Mouse (Mus musculus) small intestine, adult 2 months (tissue): ENCODE data around the gene Cblc. TPM values are rescaled to one million over a fixed set of nuclear protein-coding genes. Genes with fewer than 3 reads are reported as not detected.

Experiments
- H3K27ac ChIP-seq: fragments of 200-500 bp; 2 replicates; pipeline ENCODE4 v1.5.1; 2012; ENCODE audit warnings: low read depth, low read length, control low read depth, inconsistent platforms; ENCODE audit not compliant: insufficient read depth
- H3K27me3 ChIP-seq: fragments of 200-500 bp; 2 replicates; pipeline ENCODE4 v1.6.1; 2012; ENCODE audit warnings: mild to moderate bottlenecking, moderate library complexity, low read length, inconsistent platforms; ENCODE audit not compliant: control insufficient read depth, insufficient read depth
- H3K36me3 ChIP-seq: fragments of 200-500 bp; 2 replicates; pipeline ENCODE4 v1.6.1; 2012; ENCODE audit warnings: mild to moderate bottlenecking, low read length, control low read depth, inconsistent platforms; ENCODE audit not compliant: control insufficient read depth, insufficient read depth
- H3K4me1 ChIP-seq: fragments of 200-500 bp; 2 replicates; pipeline ENCODE4 v1.6.1; 2012; ENCODE audit warnings: low read length, inconsistent platforms, mixed read lengths; ENCODE audit not compliant: control insufficient read depth, insufficient read depth, insufficient read length
- H3K4me3 ChIP-seq: fragments of 200-500 bp; 2 replicates; pipeline ENCODE4 v1.5.1; 2012; ENCODE audit warnings: low read depth, mild to moderate bottlenecking, control low read depth, inconsistent platforms, low read length, moderate library complexity
- CTCF ChIP-seq: fragments of 200-500 bp; IDR thresholded peaks from 2 replicates; pipeline ENCODE4 v1.5.1; 2012; ENCODE audit warnings: low read depth, mild to moderate bottlenecking, control low read depth, inconsistent platforms, low read length, moderate library complexity, mixed read lengths; ENCODE audit not compliant: insufficient replicate concordance, insufficient read length; ENCODE audit errors: extremely low read depth
- POLR2A ChIP-seq: fragments of 200-500 bp; IDR thresholded peaks from 2 replicates; pipeline ENCODE4 v1.6.1; 2012; ENCODE audit warnings: low read depth, mild to moderate bottlenecking, control low read depth, inconsistent platforms, low read length, moderate library complexity
- WGBS: fragments of 180-500 bp; shearing (Covaris S2); methylation state at CpG from one replicate; pipeline ENCODE4 v1.1.7; 2018; 5-methylcytosine and 5-hydroxymethylcytosine counted together
- polyA plus RNA-seq: library from polyadenylated mRNA; depleted of rRNA; stranded (reverse); fragments of >200 nt; gene quantifications from 2 replicates; pipeline ENCODE4 v1.2.3, GENCODE M21; 2012

Gene Cblc
- polyA plus RNA-seq, 1 experiment = 145 TPM

DNA sequence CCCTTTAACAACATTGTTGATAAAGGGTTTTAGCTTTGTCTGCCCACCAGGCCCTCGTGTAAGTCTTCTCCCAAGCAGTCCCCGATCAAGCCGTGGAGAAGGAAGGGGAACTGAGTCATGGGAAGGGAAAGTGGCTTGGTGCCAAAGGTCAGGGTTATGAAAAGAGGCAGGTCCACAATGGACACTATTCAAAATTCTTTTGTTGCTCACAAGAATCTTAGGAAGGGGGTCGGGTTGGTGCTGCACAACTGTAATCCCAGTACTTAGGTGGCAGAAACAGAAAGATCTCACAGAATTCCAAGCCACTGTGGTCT is 45.6 kb downstream of the Cblc start:
- no peak overlapping the region; the same call in 1 of the 2 replicates for H3K27ac ChIP-seq
- 14% methylated on average over 4 of the region's 4 CpGs for WGBS
- peaks cover 16% of the 10 kb centered on the region for H3K4me1 ChIP-seq
- no peaks in the 10 kb centered on the region for H3K27me3 ChIP-seq
- no peak for TF ChIP-seq CTCF
- H3K36me3 ChIP-seq = no peaks in the 10 kb centered on the region
- H3K4me3 ChIP-seq = no peak overlapping the region

DNA sequence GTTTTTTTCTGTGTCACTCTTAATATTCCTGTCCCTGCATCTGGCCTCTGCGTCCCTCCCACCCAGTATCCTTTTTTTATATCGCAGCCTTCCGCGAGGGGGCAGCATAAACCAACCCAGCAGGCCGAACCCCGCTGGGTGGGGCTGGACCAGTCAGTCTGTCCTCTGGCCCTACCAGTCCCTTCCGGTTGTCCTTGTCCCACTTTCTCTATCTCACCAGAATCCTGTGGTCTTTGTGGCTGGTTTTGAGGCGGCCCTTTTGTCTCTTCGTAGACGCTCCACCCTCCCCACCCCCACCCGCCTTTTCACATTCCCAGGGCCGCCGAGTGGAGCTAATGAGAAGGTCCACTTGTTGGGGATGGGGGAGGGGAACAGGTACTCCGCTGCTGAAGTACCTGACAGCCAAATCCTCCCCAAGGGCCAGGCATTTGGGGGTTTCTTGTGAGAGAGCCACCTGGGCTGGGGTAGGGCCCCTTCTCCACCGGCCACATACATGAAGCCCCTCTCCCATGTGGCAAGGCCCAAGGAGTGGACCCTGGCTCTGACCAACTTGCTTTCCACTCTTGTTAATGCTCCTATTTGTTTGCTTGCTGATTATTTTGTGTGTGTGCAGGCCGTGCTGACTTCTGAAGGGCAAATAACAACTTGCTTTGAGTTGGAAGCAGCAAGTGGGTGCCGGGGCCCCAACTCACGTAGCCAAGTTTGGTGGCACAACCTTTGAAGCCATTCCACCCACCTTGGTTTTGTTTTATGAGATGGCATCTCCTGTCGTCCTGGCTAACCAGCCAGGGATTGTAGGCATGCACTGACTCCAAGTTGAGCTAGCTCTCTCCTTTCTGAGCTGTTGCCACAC is 46.2 kb downstream of the Cblc start, which contains the start of gene Nectin2:
TSS of gene Nectin2 (minus strand) at position 267 of the 853 bp plus-strand sequence.
- Histone ChIP-seq H3K27ac (peak within 1 kb of the TSS; percentile 98), H3K4me3 (peak within 1 kb of the TSS; percentile 92)
- WGBS = 12% methylated on average over 19 of the region's 19 CpGs

GRCm38 (mm10) chr7:19749389-19750216 is 47.0 kb downstream of the Cblc start:
- WGBS = under 1% methylated on average over 46 of the region's 46 CpGs

More for the DNA sequence above, 46.2 kb downstream of the Cblc start, which contains the start of gene Nectin2:
- peak; percentile 92 for TF ChIP-seq CTCF
- TF ChIP-seq POLR2A = peak; percentile 59; the same call in 1 of the 2 replicates
- no peaks in the 10 kb centered on the region for H3K27me3 ChIP-seq
- no peaks in the 10 kb centered on the region for H3K36me3 ChIP-seq
- peaks cover 19% of the 10 kb centered on the region for H3K4me1 ChIP-seq

GRCm38 (mm10) chr7:19748219-19749195 is 48.1 kb downstream of the Cblc start:
- WGBS = 1% methylated on average over 32 of the region's 32 CpGs
- no peaks in the 10 kb centered on the region for H3K27me3 ChIP-seq
- H3K4me1 ChIP-seq = peaks cover 18% of the 10 kb centered on the region
- peak overlapping the region; percentile 92 for H3K4me3 ChIP-seq
- peaks cover 6% of the 10 kb centered on the region for H3K36me3 ChIP-seq
- H3K27ac ChIP-seq = peak overlapping the region; percentile 98
- TF ChIP-seq CTCF (no peak), POLR2A (peak; percentile 59; the same call in 1 of the 2 replicates)

More at GRCm38 (mm10) chr7:19749389-19750216, 47.0 kb downstream of the Cblc start:
- no peaks in the 10 kb centered on the region for H3K27me3 ChIP-seq
- no peak; the same call in 1 of the 2 replicates for TF ChIP-seq POLR2A
- TF ChIP-seq CTCF = peak; percentile 85
- H3K27ac ChIP-seq = peak overlapping the region; percentile 98
- H3K4me3 ChIP-seq = peak overlapping the region; percentile 92
- peaks cover 21% of the 10 kb centered on the region for H3K4me1 ChIP-seq
- no peaks in the 10 kb centered on the region for H3K36me3 ChIP-seq

GRCm38 (mm10) chr7:19747420-19748218 is 49.0 kb downstream of the Cblc start:
- Histone ChIP-seq H3K27ac (peak overlapping the region; percentile 98), H3K4me1 (peaks cover 18% of the 10 kb centered on the region), H3K4me3 (peak overlapping the region; percentile 92), H3K27me3 (no peaks in the 10 kb centered on the region), H3K36me3 (peaks cover 13% of the 10 kb centered on the region)
- WGBS = 7% methylated on average over 25 of the region's 25 CpGs
- TF ChIP-seq CTCF (no peak), POLR2A (no peak)

- Histone ChIP-seq H3K27me3 (no peaks in the 10 kb centered on the region), H3K27ac (peak overlapping the region; percentile 82), H3K36me3 (peaks cover 17% of the 10 kb centered on the region), H3K4me1 (peaks cover 18% of the 10 kb centered on the region), H3K4me3 (peak overlapping the region; percentile 92)
- no peak for TF ChIP-seq CTCF
- TF ChIP-seq POLR2A = no peak
- 54% methylated on average over 6 of the region's 6 CpGs for WGBS
Observed at GRCm38 (mm10) chr7:19746426-19747201, 50.0 kb downstream of the Cblc start.
